Mouse (Mus musculus) liver, postnatal 0 days (tissue): ENCODE results near the gene Prss54.

Source experiments
- CTCF ChIP-seq: sonication (generic); IDR thresholded peaks from 2 replicates; pipeline ENCODE4 v1.5.1; 2016; ENCODE audit warnings: antibody characterized with exemption, low read depth
- EP300 ChIP-seq: IDR thresholded peaks from 2 replicates; pipeline ENCODE4 v1.6.1; 2016; ENCODE audit warnings: antibody characterized with exemption, low read depth, mild to moderate bottlenecking

DNA sequence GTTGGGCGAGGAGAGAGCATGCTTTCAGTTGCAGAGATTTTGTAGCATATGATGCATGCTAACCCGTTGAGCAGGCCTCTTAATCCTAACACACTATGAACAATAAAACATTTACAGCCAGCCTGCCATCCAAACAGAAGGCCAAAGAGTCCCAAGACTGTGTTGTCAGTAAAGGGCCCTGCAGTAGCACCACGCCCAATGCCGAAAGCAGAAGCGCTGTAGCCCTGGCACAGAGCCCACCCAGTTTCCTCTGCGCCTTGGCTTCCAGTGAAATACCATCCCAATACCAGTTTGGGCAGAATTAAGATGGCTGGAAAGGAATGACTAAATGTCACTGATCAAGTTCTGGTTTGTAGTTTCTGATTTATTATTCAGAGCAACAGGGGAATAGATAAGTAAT is 33.9 kb downstream of the Prss54 start:
- TF ChIP-seq EP300: no peak
- no peak for TF ChIP-seq CTCF
